Mouse (Mus musculus) granulocyte monocyte progenitor cell, adult 5-6 weeks (primary cell): ENCODE results near the gene Ssr2. TPM values are rescaled to one million over a fixed set of nuclear protein-coding genes. Genes with fewer than 3 reads are reported as not detected.
"Not testable (repeated sequence)": the region's sequence is repeated elsewhere in the genome, so short reads cannot be mapped to it uniquely, and the experiment has no call there.

Experiments
- ATAC-seq: replicated peaks from 2 replicates; pipeline ENCODE4 v1.8.0; 2016; ENCODE audit warnings: mild to moderate bottlenecking, moderate TSS enrichment, inconsistent platforms; ENCODE audit not compliant: poor library complexity, severe bottlenecking
- total RNA-seq, 2 experiments: library from RNA; stranded (forward) in 1 of 2; stranded (reverse) in 1 of 2; fragments of 200-712, 200-1000 nt in 1 of 2; fragments of >200 nt in 1 of 2; fragmentation: Nextera tagmentation in 1 of 2; gene quantifications; 2 replicates each; pipeline ENCODE4 v1.2.3; 2014 to 2017

The Ssr2 gene
- total RNA-seq, 2 experiments from 2014 or later: 225 to 434 TPM

DNA sequence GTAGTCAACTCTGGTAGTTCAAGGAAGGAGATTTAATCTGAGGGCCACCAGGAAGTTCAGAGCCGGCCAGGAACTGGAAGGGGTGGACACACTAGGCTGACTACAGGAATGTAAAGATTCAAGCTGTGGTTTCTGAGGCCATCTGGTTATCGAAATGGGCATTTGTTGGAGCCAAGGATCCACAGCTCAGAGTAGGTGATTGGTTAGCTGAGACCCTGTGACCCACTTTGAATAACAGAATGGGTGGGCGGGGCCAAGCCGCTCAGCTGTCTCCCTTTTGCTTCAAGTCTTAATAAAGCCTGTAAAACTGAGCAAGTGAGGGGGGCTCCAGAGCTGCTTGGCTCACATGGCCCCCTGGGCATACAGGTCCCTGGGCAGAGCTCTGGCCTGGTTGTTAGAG is 13.7 kb upstream of the Ssr2 start:
- no peak for ATAC-seq

GRCm38 (mm10) chr3:88563442-88563841 is 12.2 kb upstream of the Ssr2 start:
- ATAC-seq: no peak

- no peak for ATAC-seq
These were observed 11.7 kb upstream of the Ssr2 start for GRCm38 (mm10) chr3:88563966-88564365.

DNA sequence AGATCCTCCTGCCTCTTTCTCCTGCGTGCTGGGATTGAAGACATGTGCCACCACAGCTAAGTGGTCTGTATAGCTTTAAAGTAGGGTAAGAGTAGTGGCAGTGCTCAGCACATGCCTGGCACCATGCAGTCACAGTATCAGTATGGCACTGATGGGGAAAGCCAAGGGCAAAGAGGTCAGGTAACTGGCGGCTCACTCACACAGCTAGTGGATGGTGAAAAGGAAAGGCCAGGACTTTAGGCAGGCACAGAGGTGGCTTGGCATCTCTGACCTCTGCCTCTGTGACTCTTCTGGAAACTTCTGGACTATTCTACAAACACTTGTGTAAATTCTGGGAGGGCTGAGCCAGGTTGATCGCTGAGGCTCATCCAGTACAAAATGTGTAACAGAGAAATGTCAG is 9.6 kb upstream of the Ssr2 start:
- no peak for ATAC-seq

- no peak for ATAC-seq
These were observed 9.1 kb upstream of the Ssr2 start for GRCm38 (mm10) chr3:88566536-88567061.

DNA sequence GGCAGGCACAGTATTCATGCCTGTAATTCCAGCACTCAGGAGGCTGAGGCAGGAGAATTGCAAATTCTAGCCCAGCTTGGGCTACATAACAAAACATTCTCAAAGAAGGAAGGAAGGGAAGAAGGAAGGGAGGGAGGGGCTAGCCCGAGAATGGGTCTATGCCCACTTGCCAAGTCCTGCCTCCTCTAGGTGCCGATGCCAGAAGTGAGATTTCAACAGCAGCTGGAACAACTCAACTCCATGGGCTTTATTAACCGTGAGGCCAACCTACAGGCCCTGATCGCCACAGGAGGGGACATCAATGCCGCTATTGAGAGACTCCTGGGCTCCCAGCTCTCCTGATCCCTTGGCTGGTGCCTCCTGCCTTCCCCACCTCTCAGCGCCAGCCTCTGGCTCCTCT is 7.8 kb upstream of the Ssr2 start:
- no peak for ATAC-seq

- no peak for ATAC-seq
These were observed 7.1 kb upstream of the Ssr2 start for GRCm38 (mm10) chr3:88568615-88569014.

GRCm38 (mm10) chr3:88569093-88569492 is 6.6 kb upstream of the Ssr2 start:
- ATAC-seq: peak; percentile 73

- ATAC-seq: 0 out of 2 replicates have a peak, but pooled peaks have one; percentile 20
These were observed 6.0 kb upstream of the Ssr2 start for GRCm38 (mm10) chr3:88569694-88570093.

DNA sequence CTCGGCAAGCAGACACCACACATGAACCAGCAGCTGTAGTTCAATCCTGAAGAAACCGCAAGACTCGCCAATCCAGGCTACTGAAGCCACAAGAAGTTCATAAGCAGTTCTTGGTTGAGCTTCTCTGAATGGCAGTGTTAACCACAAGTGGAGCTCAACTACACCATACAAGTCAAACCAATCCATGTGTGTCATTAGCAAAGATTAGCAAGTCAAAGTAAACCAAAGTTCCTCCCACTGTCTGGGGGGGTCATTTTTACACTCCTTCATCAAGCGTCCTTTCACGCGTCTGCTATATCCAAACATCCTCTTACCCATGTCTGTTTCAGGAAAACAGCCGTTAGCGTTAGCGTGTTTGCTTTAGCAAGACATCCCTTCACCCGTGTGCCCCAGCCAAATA is 5.3 kb upstream of the Ssr2 start:
- ATAC-seq: no peak

DNA sequence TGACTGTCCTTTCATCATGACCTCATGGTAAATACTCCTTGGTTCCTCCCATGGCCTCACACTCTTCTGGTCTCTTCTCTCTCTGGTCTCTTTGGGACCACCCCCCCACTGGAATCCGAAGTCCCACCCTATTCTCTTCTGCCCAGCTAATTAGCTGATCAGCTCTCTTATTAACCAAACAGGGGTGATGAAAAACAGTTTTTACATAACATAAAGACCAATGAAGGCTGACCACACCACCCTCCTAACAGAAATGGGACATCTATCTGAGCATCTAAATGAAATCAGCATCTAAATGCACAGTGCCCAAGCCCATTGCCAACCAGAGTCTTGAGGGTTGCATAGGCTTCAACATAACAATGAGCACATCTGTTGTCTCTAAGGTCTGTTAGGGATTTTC is 3.8 kb upstream of the Ssr2 start:
- no peak for ATAC-seq

- no peak for ATAC-seq
These were observed 2.8 kb upstream of the Ssr2 start for GRCm38 (mm10) chr3:88572835-88573234.

DNA sequence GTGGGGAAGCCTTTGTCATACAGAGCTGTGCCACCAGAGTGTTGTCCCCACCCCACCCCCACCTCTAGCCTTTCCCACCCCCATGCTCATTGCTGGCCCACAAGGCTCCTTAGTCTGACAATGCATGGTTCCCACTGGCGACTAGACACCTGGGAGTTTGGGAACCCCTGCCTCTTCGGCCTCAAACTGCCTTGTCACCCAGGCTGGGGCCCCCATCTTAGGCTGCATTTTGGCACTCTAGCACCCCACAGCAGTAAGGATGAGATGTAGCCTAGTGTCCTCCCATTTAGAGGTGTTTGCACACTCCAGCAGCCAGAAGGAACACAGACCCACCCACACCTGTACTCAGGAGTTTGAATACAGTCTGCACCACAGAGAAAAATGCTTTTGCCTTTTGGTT is 1.9 kb upstream of the Ssr2 start:
- no peak for ATAC-seq

DNA sequence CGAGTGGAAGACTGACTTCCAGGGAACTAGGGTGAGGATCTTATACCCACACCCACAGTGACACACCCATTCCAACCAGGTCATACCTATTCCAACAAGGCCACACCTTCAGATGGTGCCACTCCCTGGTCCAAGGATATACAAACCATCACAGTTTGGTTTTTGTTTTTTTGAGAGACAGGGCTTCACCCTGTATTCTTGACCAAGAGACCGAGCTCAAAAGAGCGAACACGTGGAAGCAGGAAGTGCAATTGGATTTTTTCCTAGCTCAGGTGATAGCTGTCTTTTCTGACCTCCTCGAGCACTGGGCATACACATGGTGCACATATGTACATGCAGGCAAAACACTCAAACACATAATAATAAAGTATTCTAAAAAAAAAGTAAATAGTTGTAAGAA is 2.2 kb downstream of the Ssr2 start:
- ATAC-seq: not testable (repeated sequence)

DNA sequence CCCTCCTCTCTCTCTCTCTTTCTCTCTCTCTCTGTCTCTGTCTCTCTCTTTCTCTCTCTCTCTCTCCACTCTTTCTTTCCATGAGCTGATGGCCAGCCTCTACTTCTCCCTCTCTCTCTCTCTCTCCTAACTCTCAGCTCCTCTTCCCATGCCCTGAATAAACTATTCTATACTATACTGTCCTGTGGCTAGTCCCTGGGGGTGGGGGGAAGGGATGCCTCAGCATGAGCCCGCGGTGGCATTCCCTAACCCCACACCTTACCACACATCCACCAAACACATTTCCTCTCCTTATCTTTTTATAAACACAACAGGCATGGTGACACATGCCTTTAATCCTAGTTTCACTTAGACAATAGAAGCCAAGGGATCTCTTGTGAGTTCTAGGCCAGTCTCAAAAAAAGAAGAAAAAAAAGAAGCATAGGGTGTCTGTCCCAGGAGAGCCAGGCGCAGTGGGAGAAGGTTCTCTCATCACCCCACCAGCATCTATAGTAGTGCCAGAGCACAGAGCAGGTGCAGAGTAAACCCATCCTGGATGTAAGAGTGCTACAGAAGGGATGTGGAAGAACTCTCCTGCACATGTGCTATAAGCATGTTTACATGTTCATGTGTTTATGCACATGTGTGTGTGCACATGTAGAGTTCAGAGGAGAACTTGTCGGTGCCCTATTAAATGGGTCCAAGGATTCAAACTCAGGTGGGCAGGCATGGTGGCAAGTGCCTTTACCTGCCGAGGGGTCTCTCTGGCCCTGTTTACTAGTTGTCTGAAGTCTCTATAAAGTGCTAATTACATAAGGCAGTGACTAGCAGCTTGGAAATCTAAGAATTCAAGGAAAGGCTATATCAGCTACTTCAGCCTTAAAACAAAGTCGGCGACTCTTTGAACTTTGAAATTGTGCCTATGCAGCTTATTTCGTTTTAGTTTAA is 3.1 kb downstream of the Ssr2 start:
- ATAC-seq: no peak

- peak; percentile 98 for ATAC-seq
These were observed 3.9 kb downstream of the Ssr2 start for GRCm38 (mm10) chr3:88579454-88580117.

DNA sequence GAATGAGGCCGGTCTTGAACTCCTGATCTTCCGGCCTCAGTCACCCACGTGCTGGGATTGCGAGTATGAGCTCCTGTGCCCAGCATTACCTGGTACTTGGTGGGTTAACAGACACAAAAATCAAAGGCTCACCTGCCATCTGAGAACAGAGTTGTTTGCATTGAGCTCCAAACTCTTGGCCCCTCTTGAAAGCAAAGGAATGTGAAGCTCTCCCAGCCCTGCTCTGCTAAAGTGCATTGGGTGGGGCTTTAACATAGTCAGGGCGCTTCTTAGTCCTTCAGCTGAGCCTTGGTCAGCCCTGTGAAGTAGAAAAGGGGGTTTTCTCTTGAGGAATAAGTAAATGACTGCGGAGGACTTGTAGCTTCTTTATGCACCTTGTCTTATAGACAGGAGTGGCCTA is 10.1 kb downstream of the Ssr2 start:
- ATAC-seq: no peak

DNA sequence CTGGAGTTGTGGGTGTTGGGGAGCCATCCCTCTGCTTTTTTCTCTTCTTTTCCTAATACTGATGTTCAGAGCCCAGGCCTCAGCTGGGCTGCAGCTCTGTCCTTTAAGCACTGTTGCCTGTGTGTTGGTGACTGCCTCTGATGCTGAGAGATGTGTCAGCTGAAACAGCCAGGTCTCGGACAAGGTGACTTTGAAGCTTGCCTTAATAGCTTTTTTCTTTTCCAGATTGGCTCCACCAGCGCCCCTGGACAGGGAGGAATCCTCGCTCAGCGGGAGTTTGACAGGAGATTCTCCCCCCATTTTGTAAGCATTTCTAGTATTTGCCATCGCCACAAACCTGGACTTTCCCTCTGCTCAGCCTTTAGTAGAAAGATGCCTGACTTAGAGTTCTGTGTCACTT is 11.0 kb downstream of the Ssr2 start:
- ATAC-seq: no peak

DNA sequence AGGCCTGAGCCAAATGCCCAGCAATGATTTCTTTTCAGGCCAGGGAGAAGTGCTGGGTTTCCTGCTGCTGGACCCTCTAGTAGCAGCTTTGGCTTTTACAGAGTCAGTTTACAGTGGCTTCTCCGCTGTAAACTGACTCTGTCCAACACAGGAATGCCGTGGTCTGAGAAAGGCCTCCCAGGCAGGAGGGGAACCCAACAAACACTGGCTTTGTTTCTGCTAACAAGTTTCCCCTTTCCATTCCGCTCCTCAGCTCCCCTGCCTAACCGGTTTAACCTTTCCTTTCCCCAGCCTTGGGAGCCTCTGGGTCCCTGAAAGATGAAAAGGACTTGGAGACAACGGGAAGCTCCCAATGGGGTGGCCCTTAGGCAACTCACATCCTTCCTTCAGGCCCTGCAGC is 14.6 kb downstream of the Ssr2 start:
- ATAC-seq: no peak

DNA sequence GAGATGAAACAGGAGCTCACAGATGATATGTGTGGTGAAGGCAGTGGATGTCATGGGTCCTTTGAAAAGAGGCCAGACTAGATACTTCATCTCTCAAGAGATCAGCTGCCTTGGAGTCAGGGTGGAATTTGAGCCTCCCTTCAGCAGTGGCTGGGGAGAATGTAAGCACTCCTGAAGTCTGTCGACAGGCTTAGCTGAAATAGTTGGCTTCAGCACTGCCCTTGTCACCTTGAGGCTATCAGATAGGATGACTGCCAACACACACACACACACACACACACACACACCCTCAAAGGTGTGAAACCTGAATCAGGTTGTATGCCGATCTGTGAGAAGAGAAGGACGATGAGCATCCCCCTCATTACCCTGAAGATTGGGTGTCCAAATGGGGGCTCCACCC is 15.4 kb downstream of the Ssr2 start:
- ATAC-seq: no peak

DNA sequence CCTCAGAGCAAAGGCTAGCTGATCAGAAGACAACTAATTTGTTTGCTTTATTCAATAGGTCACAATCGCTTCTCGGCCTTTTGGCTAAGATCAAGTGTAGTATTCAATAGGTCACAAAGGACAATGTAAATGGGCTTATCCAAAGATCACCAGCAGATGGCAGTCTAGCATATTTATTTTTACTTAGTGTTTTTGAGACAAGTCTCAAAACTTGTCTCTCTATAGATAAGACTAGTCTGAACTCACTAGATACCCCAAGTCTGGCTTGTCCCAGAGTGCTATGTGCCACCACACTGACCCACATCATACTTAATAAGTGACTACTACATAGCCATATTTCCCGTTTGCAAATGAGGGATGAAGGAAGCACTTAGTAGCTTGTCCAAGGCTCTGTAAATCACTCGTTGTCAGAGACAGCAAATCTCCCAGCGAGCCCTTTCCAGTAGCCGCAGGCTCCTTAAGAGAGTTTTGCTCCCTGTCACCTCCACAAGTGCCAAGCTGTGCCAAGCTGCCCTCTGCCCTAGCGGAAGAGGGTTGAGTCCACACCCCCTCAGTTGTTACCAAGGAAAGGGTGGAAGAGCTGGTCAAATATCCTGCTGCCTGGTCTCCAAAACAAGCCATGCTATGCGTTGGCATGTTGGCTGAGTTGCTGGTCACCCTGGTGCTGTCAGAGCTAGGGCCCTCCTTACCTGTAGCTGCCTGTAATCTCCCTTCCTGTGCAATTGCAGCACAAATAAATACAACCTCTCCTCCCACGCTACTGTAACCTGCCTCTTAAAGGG is 16.5 kb downstream of the Ssr2 start:
- ATAC-seq: peak; percentile 43; the same call in 1 of the 2 replicates
